Mouse (Mus musculus) ES-E14 (cell line): ENCODE measurements at regions not wholly inside any gene's neighbourhood (a gene's known extent, or its start where the extent isn't known, plus 50 kb on each side); places are given as distances from the start of the nearest gene placed in this dataset.

ENCODE experiments used
- DNase-seq: peaks from one replicate; pipeline ENCODE4 v3.0.0-alpha.2; 2013; ENCODE audit warnings: low read depth, low spot score
- H3K27ac ChIP-seq: 2 replicates; pipeline ENCODE4 v1.5.1; 2012; ENCODE audit warnings: low read depth, mild to moderate bottlenecking, low read length, moderate library complexity, mixed read lengths; ENCODE audit not compliant: poor library complexity, insufficient read depth, severe bottlenecking
- H3K36me3 ChIP-seq: 2 replicates; pipeline ENCODE4 v1.6.1; 2012; ENCODE audit warnings: mild to moderate bottlenecking, low read length, moderate library complexity, mixed read lengths; ENCODE audit not compliant: control insufficient read depth, poor library complexity, insufficient read depth, severe bottlenecking
- H3K4me1 ChIP-seq, 2 experiments: fragments of 150-350 bp in 1 of 2; sonication (generic) in 1 of 2; 2 replicates each; pipeline ENCODE4 v1.6.1; 2012; ENCODE audit warnings: low read length in 2 of 2, mild to moderate bottlenecking in 1 of 2, mixed read lengths in 1 of 2; ENCODE audit not compliant: control insufficient read depth in 2 of 2, insufficient read depth in 2 of 2, poor library complexity in 1 of 2
- H3K4me3 ChIP-seq, 2 experiments: fragments of 150-350 bp in 1 of 2; sonication (generic) in 1 of 2; 2 replicates each; pipeline ENCODE4 v1.5.1; 2012; ENCODE audit warnings: low read length in 2 of 2, low read depth in 1 of 2, mild to moderate bottlenecking in 1 of 2, mixed read lengths in 1 of 2; ENCODE audit not compliant: insufficient read depth in 1 of 2, poor library complexity in 1 of 2, severe bottlenecking in 1 of 2
- H3K9ac ChIP-seq: 2 replicates; pipeline ENCODE4 v1.6.1; 2012; ENCODE audit warnings: low read depth, mild to moderate bottlenecking, low read length, mixed read lengths; ENCODE audit not compliant: poor library complexity, insufficient read depth, severe bottlenecking
- H3K9me3 ChIP-seq: fragments of 150-350 bp; sonication (generic); 2 replicates; pipeline ENCODE4 v1.6.1; 2012; ENCODE audit warnings: low read depth, mild to moderate bottlenecking, low read length; ENCODE audit not compliant: control insufficient read depth, insufficient read depth
- CHD2 ChIP-seq: IDR thresholded peaks from 2 replicates; pipeline ENCODE4 v1.6.1; 2014; ENCODE audit warnings: mild to moderate bottlenecking, low read depth, low read length, inconsistent platforms
- HCFC1 ChIP-seq: IDR thresholded peaks from 2 replicates; pipeline ENCODE4 v1.6.1; 2012; ENCODE audit warnings: low read length, inconsistent platforms, borderline replicate concordance; ENCODE audit not compliant: insufficient read depth
- MAFK ChIP-seq: IDR thresholded peaks from 2 replicates; pipeline ENCODE4 v1.6.1; 2014; ENCODE audit warnings: mild to moderate bottlenecking, low read depth, low read length, inconsistent platforms; ENCODE audit not compliant: insufficient read depth
- ZC3H11A ChIP-seq: IDR thresholded peaks from 2 replicates; pipeline ENCODE4 v1.6.1; 2012; ENCODE audit warnings: low read depth, mild to moderate bottlenecking, inconsistent platforms, low read length, borderline replicate concordance
- ZNF384 ChIP-seq: IDR thresholded peaks from 2 replicates; pipeline ENCODE4 v1.6.1; 2012; ENCODE audit warnings: low read depth, low read length, inconsistent platforms
- in situ Hi-C, 2 experiments: fragments of 600-800 bp; cut with MboI; formaldehyde crosslinking; loops; one replicate each; pipeline ENCODE4 v1.15.1; 2025; ENCODE audit warnings: low sequenced_read_pairs in 2 of 2, inconsistent platforms in 1 of 2; ENCODE audit not compliant: unreplicated experiment in 2 of 2

GRCm38 (mm10) chr2:108584799-108585198 is 695.7 kb upstream of the Kif18a start:
- in situ Hi-C loops: no loop called here
- H3K4me3 ChIP-seq: no peak overlapping the region

GRCm38 (mm10) chr2:108593555-108593954 is 687.0 kb upstream of the Kif18a start:
- no peaks in the 10 kb centered on the region for H3K4me1 ChIP-seq
- H3K27ac ChIP-seq: no peak overlapping the region
- H3K4me3 ChIP-seq: no peak overlapping the region
- no peak for TF ChIP-seq CHD2
- no peaks in the 10 kb centered on the region for H3K9me3 ChIP-seq
- in situ Hi-C loops: no loop called here
- H3K36me3 ChIP-seq: no peaks in the 10 kb centered on the region
- no peak for DNase-seq
- no peak overlapping the region for H3K9ac ChIP-seq

More at GRCm38 (mm10) chr2:108584799-108585198, 695.7 kb upstream of the Kif18a start:
- no peak overlapping the region for H3K9ac ChIP-seq
- H3K27ac ChIP-seq: no peak overlapping the region
- no peak for DNase-seq
- no peaks in the 10 kb centered on the region for H3K9me3 ChIP-seq
- H3K36me3 ChIP-seq: no peaks in the 10 kb centered on the region
- no peak for TF ChIP-seq HCFC1
- no peak for TF ChIP-seq ZNF384
- TF ChIP-seq CHD2: no peak
- no peak for TF ChIP-seq MAFK
- TF ChIP-seq ZC3H11A: no peak
- H3K4me1 ChIP-seq: no peaks in the 10 kb centered on the region

- H3K4me3 ChIP-seq: no peak overlapping the region
- no peaks in the 10 kb centered on the region for H3K36me3 ChIP-seq
- no peak overlapping the region for H3K9ac ChIP-seq
- H3K27ac ChIP-seq: no peak overlapping the region
- in situ Hi-C loops: no loop called here
- no peaks in the 10 kb centered on the region for H3K4me1 ChIP-seq
- DNase-seq: no peak
- no peaks in the 10 kb centered on the region for H3K9me3 ChIP-seq
- TF ChIP-seq HCFC1: no peak
- TF ChIP-seq ZC3H11A: no peak
- TF ChIP-seq ZNF384: no peak
- no peak for TF ChIP-seq CHD2
These were observed 680.2 kb upstream of the Kif18a start for GRCm38 (mm10) chr2:108600346-108600745.

- H3K9ac ChIP-seq: no peak overlapping the region
These were observed 661.0 kb upstream of the Kif18a start for GRCm38 (mm10) chr2:108619580-108619979.

GRCm38 (mm10) chr2:108622367-108623162 is 658.0 kb upstream of the Kif18a start:
- Histone ChIP-seq H3K4me1 (no peaks in the 10 kb centered on the region), H3K9me3 (no peaks in the 10 kb centered on the region), H3K4me3 (no peak overlapping the region), H3K27ac (no peak overlapping the region), H3K9ac (no peak overlapping the region), H3K36me3 (no peaks in the 10 kb centered on the region)
- in situ Hi-C loops: no loop called here
- DNase-seq: peak; percentile 11
- TF ChIP-seq ZC3H11A: no peak
- TF ChIP-seq MAFK: no peak
- TF ChIP-seq CHD2: no peak
- no peak for TF ChIP-seq ZNF384
- no peak for TF ChIP-seq HCFC1

More at GRCm38 (mm10) chr2:108619580-108619979, 661.0 kb upstream of the Kif18a start:
- no peak for TF ChIP-seq MAFK
- Histone ChIP-seq H3K4me3 (no peak overlapping the region), H3K4me1 (no peaks in the 10 kb centered on the region), H3K36me3 (no peaks in the 10 kb centered on the region), H3K9me3 (no peaks in the 10 kb centered on the region), H3K27ac (no peak overlapping the region)
- in situ Hi-C loops: no loop called here
- DNase-seq: no peak
